Mouse (Mus musculus): ENCODE data around the gene Rhoa. TPM values are rescaled to one million over a fixed set of nuclear protein-coding genes. Genes with fewer than 3 reads are reported as not detected.

Rhoa gene
- polyA plus RNA-seq, 1 experiment from 2014 or later, result 278 TPM

DNA sequence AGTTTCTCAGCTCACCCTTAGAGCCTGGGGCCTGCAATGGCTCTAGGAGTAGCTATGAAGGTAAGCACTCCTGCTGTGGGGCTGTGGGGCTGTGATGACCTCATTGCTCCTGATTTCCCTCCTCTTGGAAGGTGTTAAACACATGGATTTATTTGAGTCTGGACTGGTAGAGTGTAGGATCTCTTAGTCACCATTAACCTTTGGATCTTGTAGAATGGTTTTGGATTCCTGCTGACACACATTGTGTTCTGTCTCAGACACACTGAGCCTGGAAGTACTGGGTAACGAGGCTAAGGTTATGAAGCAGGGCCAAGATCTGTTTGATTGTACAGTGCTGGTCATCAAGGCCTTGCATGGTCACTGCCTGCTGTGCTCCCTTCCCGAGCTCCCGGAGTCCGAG lies 73.4 kb downstream of the Rhoa start:
- Histone ChIP-seq H3K9ac (ENCODE audit: low read length) (no peak overlapping the region), H3K9me3 (ENCODE audit: control insufficient read depth, low read length) (no peaks in the 10 kb centered on the region), H3K4me2 (no peak overlapping the region), H3K27ac (ENCODE audit: low read depth, low read length) (no peak overlapping the region), H3K36me3 (ENCODE audit: control insufficient read depth, insufficient read depth, low read length) (peaks cover 26% of the 10 kb centered on the region), H3K27me3 (ENCODE audit: control insufficient read depth, insufficient read depth, low read length) (no peaks in the 10 kb centered on the region), H3K4me1 (ENCODE audit: control insufficient read depth, insufficient read depth, low read length) (no peaks in the 10 kb centered on the region), H3K4me3 (ENCODE audit: low read depth, low read length) (no peak overlapping the region)
- ATAC-seq (ENCODE audit: low FRiP score) (no peak), DNase-seq (ENCODE audit: low spot score, missing footprints) (no peak)
- WGBS, result 95% methylated on average over 4 of the region's 4 CpGs

DNA sequence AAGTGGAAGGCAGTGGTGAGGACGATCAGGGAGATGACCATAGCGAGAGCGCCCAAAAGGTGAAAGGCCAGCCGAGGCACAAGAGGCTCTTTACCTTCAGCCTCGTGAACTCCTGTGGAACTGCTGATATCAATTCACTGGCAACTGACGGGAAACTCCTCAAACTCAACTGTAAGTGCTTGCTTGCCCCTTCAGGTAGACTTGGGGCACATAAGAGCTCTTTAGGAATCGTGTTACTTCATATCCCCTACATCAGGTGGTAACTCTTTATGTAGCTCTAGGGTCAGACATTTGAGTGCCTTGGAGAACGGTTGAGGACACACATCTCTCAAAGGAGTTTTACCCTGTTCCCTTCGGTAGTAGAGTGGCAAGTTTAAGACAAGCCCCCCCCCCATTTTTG lies 75.5 kb downstream of the Rhoa start:
- H3K4me3 ChIP-seq (ENCODE audit: low read depth, low read length), result no peak overlapping the region
- no peaks in the 10 kb centered on the region for H3K4me1 ChIP-seq (ENCODE audit: control insufficient read depth, insufficient read depth, low read length)
- no peak overlapping the region for H3K4me2 ChIP-seq
- no peak overlapping the region for H3K27ac ChIP-seq (ENCODE audit: low read depth, low read length)
- H3K9me3 ChIP-seq (ENCODE audit: control insufficient read depth, low read length), result no peaks in the 10 kb centered on the region
- WGBS, result 96% methylated on average over 9 of the region's 9 CpGs
- H3K9ac ChIP-seq (ENCODE audit: low read length), result no peak overlapping the region
- peaks cover 20% of the 10 kb centered on the region for H3K36me3 ChIP-seq (ENCODE audit: control insufficient read depth, insufficient read depth, low read length)
- DNase-seq (ENCODE audit: low spot score, missing footprints) (no peak), ATAC-seq (ENCODE audit: low FRiP score) (no peak)
- H3K27me3 ChIP-seq (ENCODE audit: control insufficient read depth, insufficient read depth, low read length), result no peaks in the 10 kb centered on the region

DNA sequence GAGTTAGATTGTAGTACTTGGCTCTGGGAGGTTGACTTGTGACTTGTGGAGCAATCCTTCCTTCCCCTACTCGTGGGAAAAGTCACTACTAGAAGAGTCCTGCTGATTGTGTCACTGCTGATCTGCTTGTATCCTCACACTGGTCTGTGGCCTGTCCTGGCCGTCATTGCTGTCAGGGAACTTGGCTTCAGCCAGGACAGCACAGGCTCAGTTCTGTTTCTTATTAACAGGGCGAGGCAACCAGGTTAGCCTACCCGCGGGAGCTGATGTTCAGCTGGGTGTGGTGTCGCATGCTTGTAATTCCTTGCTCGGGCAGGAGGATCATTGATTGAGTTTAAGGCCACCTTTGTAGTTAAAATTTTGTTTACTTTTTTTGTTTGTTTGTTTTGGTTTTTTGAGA lies 79.1 kb downstream of the Rhoa start:
- Histone ChIP-seq H3K4me3 (ENCODE audit: low read depth, low read length) (no peak overlapping the region), H3K27ac (ENCODE audit: low read depth, low read length) (no peak overlapping the region), H3K4me2 (no peak overlapping the region), H3K36me3 (ENCODE audit: control insufficient read depth, insufficient read depth, low read length) (peaks cover 24% of the 10 kb centered on the region), H3K9ac (ENCODE audit: low read length) (no peak overlapping the region), H3K4me1 (ENCODE audit: control insufficient read depth, insufficient read depth, low read length) (no peaks in the 10 kb centered on the region), H3K27me3 (ENCODE audit: control insufficient read depth, insufficient read depth, low read length) (no peaks in the 10 kb centered on the region), H3K9me3 (ENCODE audit: control insufficient read depth, low read length) (no peaks in the 10 kb centered on the region)
- no peak for DNase-seq (ENCODE audit: low spot score, missing footprints)
- WGBS, result 79% methylated on average over 7 of the region's 7 CpGs
- ATAC-seq (ENCODE audit: low FRiP score), result no peak

DNA sequence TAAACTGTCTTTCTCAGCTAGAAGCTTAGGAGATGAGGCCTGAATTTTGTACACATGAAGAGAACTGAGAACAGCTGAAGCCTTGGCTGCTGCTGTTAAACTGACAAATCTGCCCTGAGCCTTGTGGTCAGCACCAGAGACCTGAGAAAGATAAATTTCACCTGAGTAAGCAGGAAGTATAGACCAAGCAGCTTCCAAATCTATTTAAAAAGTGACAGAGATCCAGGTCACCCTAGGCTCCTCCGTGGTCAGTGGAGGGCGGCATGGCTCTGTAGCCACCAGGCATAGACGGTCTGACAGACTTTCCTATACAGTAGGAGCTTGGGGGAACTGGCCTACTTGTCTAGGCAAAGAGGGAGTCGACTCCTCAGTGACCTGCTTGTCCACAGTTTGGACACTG lies 80.9 kb downstream of the Rhoa start:
- Histone ChIP-seq H3K27me3 (ENCODE audit: control insufficient read depth, insufficient read depth, low read length) (no peaks in the 10 kb centered on the region), H3K4me2 (no peak overlapping the region), H3K4me3 (ENCODE audit: low read depth, low read length) (no peak overlapping the region), H3K27ac (ENCODE audit: low read depth, low read length) (no peak overlapping the region), H3K36me3 (ENCODE audit: control insufficient read depth, insufficient read depth, low read length) (peaks cover 21% of the 10 kb centered on the region), H3K9me3 (ENCODE audit: control insufficient read depth, low read length) (no peaks in the 10 kb centered on the region), H3K9ac (ENCODE audit: low read length) (no peak overlapping the region), H3K4me1 (ENCODE audit: control insufficient read depth, insufficient read depth, low read length) (no peaks in the 10 kb centered on the region)
- WGBS, result 83% methylated on average over 4 of the region's 4 CpGs
- no peak for DNase-seq (ENCODE audit: low spot score, missing footprints)
- ATAC-seq (ENCODE audit: low FRiP score), result no peak

Other genes with a start within 250 kb of the Rhoa start
- gene Mst1, start 225.7 kb upstream of the Rhoa start, polyA plus RNA-seq (2014; fragmentation: Nextera tagmentation; extraction: Ambion mirVana), result 0.47 and 0.78 TPM in 2 replicates
- gene Rnf123, start 222.8 kb upstream of the Rhoa start, polyA plus RNA-seq (2014; fragmentation: Nextera tagmentation; extraction: Ambion mirVana), result 27.2 and 29.2 TPM in 2 replicates
- 53.0 and 67.3 TPM in 2 replicates for gene Apeh, start 211.5 kb upstream of the Rhoa start, polyA plus RNA-seq (2014; fragmentation: Nextera tagmentation; extraction: Ambion mirVana)
- gene Bsn, start 115.7 kb upstream of the Rhoa start, polyA plus RNA-seq (2014; fragmentation: Nextera tagmentation; extraction: Ambion mirVana), result 2.4 TPM in 2 replicates
- 48.8 and 55.2 TPM in 2 replicates for gene Dag1, start 42.2 kb upstream of the Rhoa start, polyA plus RNA-seq (2014; fragmentation: Nextera tagmentation; extraction: Ambion mirVana)
- gene Nicn1, start 15.7 kb upstream of the Rhoa start, polyA plus RNA-seq (2014; fragmentation: Nextera tagmentation; extraction: Ambion mirVana), result 61.2 and 64.0 TPM in 2 replicates
- gene Amt, start 9.3 kb upstream of the Rhoa start, polyA plus RNA-seq (2014; fragmentation: Nextera tagmentation; extraction: Ambion mirVana), result 24.2 and 27.1 TPM in 2 replicates
- gene Tcta, start within 50 bp of the Rhoa start, polyA plus RNA-seq (2014; fragmentation: Nextera tagmentation; extraction: Ambion mirVana), result 30.8 and 34.6 TPM in 2 replicates
- gene Gpx1, start 32.8 kb downstream of the Rhoa start, polyA plus RNA-seq (2014; fragmentation: Nextera tagmentation; extraction: Ambion mirVana), result 796 and 834 TPM in 2 replicates
- 130 and 140 TPM in 2 replicates for gene Usp4, start 41.7 kb downstream of the Rhoa start, polyA plus RNA-seq (2014; fragmentation: Nextera tagmentation; extraction: Ambion mirVana)
- gene 1700102P08Rik, start 86.7 kb downstream of the Rhoa start, polyA plus RNA-seq (2014; fragmentation: Nextera tagmentation; extraction: Ambion mirVana), result 1.2 and 1.4 TPM in 2 replicates
- 0.89 and 1.6 TPM in 2 replicates for gene Ccdc36, start 122.4 kb downstream of the Rhoa start, polyA plus RNA-seq (2014; fragmentation: Nextera tagmentation; extraction: Ambion mirVana)
- not detected in 2 replicates for gene BC048562, start 130.4 kb downstream of the Rhoa start, polyA plus RNA-seq (2014; fragmentation: Nextera tagmentation; extraction: Ambion mirVana)
- 48.1 and 48.6 TPM in 2 replicates for gene Ccdc71, start 154.4 kb downstream of the Rhoa start, polyA plus RNA-seq (2014; fragmentation: Nextera tagmentation; extraction: Ambion mirVana)
- gene Klhdc8b, start 155.5 kb downstream of the Rhoa start, polyA plus RNA-seq (2014; fragmentation: Nextera tagmentation; extraction: Ambion mirVana), result 34.4 and 36.2 TPM in 2 replicates
- 20.1 and 21.4 TPM in 2 replicates for gene Lamb2, start 173.6 kb downstream of the Rhoa start, polyA plus RNA-seq (2014; fragmentation: Nextera tagmentation; extraction: Ambion mirVana)
- gene Usp19, start 184.5 kb downstream of the Rhoa start, polyA plus RNA-seq (2014; fragmentation: Nextera tagmentation; extraction: Ambion mirVana), result 62.2 and 63.0 TPM in 2 replicates
- gene Qars, start 201.6 kb downstream of the Rhoa start, polyA plus RNA-seq (2014; fragmentation: Nextera tagmentation; extraction: Ambion mirVana), result 103 TPM in 2 replicates
- gene Qrich1, start 210.7 kb downstream of the Rhoa start, polyA plus RNA-seq (2014; fragmentation: Nextera tagmentation; extraction: Ambion mirVana), result 160 and 175 TPM in 2 replicates